Mouse (Mus musculus): ENCODE measurements around the gene St7.

St7 gene

DNA sequence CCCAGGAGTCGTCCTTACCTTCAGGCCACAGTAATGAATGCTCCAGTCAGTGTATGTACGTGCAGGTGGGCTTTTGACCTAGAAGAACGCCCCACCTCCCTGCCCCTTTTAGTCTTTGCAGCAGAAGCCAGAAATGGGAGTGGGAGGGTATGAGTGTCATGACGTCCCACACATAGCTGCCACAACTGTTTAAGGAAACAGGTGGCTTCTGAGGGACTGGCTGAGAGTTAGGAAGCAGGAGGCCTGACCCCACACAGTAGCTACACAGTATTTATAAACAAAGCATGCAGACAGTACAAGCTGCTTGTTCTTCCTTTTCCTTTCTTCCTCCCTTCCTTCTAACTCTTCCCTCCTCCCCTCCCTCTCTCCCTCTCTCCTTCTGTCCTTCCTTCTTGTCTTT is 135.6 kb downstream of the St7 start:
- no peak for DNase-seq

DNA sequence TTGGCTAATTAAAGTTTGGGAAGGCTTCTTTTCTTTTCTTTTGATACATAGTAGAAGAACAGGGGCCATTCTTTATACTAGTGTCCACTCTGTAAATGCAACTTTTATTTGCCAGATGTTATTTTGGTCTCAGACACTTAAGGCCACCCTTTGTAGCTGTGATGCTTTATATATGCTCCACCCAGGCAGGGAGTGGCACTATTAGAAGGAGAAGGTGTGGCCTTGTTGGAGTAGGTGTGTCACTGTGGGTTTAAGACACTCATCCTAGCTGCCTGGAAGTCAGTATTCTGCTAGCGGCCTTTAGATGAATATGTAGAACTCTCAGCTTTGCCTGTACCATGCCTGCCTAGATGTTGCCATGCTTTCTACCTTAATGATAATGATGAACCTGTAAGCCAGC is 137.2 kb downstream of the St7 start:
- DNase-seq = no peak

DNA sequence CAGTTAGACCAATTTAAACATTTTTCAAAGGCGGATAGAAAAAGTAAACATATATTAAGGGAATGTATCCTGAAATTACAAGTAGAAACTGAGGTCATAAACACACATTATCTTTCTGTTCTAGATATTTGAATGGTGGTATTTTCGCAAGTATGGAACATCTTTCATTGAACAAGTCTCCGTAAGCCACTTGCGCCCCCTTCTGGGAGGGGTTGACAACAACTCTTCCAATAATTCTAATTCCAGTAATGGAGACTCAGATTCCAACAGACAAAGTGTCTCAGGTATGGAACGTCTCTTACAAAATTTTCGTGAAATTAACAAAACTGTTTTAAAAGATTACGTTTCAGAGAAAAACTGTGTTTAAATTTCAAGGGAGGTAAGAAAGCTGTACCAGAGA is 141.8 kb downstream of the St7 start:
- no peak for DNase-seq

DNA sequence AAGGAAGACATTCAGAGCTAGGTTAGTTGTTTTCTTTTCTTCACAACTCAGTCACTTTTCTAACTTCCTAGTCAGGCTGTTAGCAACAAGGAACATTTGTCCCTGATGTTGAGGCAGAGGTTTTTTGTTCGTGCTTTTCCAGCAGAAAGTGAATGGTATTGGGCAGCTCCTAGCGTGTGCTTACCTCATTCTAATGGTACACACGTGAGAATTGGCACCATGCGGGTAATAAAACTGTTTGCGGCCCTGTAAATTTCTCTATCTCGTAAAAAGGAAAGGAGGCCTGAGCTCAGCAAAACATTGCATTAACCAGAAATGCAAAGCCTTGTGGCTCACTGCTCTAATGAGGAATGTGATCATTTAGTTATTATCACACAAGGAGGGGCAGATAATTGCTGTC is 143.0 kb downstream of the St7 start:
- no peak for DNase-seq

DNA sequence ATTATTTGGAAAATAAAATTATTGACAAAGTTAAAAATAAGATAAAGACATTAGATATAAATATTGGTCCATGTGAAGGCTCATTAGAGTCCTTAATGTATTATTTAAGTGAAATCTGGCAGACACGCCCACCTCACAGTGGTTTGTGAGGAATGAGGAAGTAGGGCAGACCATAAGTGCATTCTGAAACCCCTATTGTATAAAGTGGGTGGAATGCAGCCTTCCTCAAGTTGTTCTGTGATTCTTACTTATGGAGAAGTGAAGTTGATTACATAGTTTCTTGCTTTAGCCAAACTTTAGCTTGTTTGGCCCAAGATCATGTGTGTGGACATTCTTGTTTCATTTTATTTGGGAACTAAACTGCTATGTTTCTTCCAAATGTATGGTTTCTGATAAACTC is 144.9 kb downstream of the St7 start:
- DNase-seq = no peak

DNA sequence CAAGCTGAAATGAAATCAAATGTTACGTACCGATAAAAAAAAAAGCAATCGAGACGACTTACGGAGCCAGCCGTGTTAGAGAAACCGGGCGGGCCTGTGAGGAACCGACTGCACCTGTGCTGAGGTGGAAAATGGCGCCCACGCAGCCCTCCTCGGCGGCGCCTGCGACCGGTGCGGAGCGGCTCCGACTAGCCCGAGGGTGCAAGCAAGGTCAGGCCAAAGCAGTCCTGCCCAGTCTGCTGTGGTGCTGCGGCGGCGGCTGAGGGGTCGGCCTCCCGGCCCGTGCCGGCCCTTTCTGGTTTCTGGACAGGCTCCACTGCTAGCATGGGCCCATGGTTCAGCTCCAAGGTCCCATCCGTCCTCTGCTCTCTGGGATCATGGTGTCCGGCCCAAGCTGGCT is 147.7 kb downstream of the St7 start:
- no peak for DNase-seq

DNA sequence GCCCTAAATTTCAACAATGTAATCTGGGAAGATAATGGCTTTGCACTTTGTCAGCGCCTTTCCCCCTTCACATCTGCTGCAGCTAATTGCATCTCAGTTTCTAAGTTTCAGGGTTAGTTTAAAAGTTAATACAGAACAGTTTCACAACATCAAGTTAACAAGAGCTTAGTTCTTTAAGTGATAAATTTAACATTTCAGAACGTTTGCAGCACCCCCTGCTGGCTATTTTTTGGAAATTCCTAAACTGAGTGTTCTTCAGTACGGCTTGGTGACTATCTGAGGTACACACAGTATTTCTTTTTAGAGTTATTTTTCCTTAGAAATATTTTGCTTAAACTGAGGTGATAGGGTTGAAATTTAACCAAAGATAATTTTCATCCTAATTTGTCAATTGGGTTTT is 150.0 kb downstream of the St7 start:
- no peak for DNase-seq

DNA sequence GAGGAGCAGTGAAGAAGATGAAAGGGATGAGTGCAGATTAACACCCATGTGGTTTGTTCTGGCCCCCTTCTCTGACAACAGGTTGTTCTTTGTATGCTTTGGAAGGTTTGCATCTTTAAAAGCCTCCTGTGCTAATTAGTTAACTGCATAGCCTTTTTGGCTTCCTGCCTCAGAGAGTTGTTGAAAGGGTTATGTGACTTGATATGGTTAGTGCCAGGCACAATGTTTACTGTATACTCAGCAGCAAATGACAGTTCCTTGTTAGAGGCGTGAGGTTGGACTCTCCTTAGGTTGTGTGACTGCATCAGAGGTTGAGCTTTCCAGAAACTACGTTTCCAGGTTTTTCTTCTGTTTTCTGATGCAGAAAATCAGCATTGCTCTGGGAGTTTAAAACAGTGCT is 158.6 kb downstream of the St7 start:
- no peak for DNase-seq

DNA sequence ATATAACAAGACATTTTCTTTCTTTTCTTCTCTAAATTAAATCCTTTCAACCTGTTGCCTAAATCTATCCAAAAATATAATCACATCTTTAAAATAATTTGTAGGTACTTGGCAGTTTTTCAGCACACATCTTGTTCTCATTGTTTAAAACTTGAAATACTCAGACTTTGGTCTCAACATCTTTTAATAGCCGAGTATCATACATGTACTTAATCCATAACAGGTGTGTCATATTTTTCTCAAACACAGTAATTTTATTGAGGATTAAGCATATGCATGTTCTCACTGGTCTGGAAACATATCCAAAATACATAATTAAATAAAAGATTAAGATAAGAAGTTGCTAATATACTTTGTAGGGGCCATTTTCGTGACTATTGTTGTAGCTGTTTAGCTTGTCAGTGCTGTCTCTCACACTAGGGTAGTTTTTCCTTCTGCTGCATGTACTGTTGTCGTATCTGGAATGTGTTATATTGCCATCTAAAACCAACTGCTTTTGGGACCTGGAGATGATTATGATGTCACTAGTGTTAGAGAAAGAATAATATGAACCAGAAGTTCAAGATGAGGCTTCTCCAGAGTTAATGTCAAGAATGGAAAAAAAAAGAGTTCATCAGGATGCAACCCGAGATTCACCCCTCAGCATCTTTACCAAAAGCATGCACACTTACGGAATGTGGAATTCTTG is 161.0 kb downstream of the St7 start:
- DNase-seq = no peak

DNA sequence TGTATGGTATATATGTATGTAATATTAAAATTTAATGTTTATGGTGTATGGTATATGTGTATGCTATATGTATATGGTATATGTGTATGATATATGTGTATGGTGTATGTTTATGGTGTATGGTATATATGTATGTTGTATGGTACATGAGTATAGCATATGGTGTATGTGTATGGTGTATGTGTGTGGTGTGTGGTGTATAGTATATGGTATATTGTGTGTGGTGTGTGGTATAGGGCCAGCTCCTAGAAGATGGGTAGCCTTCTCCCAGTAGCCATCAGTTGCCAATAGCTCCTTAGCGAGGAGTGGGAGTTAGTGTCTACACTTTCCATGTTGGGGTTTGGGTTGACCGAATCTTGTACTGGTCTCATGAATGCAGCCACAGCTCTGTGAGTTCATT is 162.9 kb downstream of the St7 start:
- no peak for DNase-seq

DNA sequence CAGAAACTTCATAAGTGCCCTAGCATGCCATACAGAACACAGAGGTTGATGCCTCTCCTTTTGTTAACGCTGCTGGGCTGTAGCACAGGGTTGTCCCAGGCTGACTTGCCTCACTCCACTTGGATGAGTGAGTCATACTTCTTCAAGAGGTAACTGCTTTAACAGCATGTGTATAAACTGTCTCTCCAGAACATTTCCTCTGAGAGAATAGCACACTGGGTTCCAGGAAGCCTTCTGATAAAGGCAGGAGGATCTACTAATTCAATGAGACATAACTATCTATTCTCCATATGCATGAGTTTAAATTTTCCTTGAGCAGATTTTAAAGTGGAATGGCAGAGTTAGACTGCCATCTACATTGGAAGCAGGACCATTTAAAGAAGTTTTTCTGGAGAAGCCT is 166.8 kb downstream of the St7 start:
- no peak for DNase-seq

DNA sequence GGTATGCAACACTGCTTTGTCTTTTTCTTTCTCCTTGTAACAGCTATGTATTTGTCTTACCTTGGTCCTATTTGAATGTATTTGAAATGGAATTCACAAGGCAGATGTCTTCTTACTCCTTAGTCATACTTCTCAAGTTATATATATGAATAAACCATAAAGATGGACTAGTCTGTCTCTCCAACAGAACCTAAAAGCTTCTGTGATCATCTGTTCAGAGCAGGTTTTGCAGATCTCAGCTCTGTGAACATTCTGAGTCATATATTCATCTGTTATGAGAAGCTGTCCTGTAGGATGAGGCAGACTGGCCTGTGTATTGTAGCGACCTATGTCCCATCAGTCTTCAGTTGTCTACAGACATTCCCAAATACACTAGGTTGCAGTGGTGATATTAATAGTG is 167.7 kb downstream of the St7 start:
- no peak for DNase-seq

DNA sequence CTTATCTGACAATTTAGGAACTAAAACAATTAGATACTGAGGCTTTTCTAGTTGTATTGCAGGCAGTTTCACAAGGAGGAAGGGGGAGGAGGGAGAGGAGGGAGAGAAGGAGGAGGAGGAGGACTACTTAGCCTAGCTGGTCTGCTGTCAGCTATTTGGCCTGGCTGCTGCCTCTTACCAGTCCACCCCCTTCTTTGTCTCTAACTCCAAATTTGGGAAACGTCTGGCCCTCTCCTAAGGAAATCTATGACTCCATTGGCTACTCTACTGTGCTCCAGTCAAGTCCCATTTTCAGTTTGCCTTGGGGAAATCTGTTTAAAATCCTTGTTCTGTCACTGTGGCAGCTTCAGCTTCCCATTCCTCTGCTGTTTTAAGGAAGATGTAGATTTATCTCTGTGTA is 175.1 kb downstream of the St7 start:
- DNase-seq = peak; percentile 90

DNA sequence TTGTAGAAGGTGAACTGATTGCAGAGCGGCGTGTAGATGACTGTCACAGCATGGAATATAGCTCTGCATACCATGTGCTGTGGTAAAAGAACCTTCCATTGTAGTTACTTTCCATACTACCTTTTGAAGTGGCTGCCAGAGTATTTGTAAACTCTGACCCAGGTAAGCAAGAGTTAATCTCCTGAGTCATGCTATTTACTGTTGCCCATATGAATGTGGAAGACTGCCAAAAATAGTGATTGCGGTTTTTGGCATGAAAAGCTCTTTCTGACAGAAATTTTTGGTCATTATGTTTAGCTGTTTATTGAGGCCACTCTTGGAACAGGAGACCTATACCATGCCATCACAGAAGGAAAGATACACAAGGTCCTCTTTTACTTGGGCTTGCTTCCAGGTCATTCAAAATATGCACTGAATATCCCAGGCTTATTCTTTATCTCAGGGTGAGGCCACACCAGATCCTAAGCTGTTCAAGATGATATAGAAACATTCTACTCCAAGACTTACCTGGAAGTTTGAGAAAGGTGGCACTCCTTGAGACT is 179.2 kb downstream of the St7 start:
- DNase-seq = no peak

DNA sequence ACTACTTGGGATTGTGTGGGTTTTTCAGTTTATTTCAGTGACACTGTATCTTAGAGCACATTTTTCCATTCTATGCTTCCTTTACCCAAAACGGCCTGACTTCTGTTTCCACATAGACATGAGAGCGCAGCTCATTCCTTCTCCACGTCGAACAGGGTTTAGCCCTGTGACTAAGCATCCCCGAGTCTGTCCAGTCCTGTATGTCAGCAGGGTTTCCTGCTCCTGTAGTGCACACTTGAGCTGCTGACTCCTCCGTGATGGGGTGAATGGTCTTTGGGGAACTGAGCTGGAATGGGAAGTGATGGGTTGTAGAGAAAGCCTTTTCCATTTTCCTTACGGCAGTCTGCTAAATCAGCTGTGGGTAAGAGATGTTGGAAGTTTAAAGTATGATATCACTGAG is 182.9 kb downstream of the St7 start:
- DNase-seq = no peak

DNA sequence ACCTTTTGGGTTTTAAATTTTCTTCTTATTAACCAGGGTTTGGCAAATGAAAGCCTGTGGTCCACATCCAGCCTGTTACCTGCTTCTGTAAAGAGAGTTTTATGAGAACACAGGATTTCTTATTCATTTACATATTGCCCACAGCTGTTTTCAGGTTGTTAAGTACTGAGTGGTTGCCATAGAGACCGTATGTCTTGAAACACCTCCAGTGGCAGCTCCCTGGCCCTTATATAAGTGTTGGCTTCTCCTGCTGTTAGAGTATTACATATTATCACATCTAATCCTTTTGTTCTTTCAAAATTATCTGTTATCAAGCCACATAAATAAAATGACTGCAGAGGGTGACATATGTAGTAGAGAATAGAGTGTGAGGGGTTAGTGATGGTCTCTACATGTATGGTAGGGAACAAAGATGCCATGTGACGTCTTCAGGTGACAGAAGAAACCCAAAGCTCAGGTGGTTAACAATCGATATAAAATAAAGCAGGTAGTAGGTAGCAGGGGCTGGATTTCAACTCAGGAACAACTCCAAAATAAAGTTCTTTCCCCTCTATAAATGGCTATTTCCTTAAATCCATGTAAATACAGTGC is 183.4 kb downstream of the St7 start:
- DNase-seq = no peak

DNA sequence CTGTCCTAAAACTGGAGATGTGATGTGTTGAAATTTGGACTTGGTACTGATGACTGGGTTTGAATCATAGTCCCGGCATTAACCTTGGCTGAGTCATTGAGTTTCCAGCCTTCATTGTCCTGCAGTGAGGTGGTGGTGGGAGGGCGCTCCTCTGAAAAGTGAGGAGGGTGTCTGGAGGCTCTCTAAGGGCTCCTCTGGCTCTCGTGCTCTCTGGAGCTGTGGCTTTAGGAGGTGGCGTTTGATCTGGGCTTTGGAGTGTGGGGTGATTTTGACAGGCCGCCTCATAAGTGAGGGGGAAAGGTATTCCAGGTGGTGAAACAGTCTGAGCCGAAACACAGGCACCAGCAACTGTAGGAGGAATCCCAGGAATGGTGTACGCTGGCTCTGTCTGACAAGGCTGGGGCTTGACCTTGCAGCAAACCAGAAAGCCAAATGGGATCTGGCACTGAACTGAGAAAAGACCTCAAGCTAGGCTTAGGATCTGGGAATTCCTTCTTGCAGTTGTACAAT is 184.0 kb downstream of the St7 start:
- no peak for DNase-seq

DNA sequence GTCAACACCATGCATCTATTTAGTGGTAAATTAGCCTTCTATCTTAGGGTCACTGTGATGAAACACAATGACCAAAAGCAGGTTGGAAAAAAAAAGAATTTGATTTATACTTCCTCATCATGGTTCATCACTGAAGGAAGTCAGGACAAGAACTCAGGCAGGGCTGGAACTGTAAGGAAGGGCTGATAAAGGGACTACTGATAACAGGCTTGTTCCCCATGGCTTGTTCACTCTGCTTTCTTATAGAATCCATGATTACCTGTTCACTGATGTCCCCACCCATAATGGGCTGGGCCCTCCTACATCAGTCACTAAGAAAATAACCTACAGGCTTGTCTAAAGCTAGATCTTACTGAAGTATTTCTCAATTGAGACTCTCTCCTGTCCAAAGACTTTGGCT is 190.2 kb downstream of the St7 start:
- DNase-seq = no peak

DNA sequence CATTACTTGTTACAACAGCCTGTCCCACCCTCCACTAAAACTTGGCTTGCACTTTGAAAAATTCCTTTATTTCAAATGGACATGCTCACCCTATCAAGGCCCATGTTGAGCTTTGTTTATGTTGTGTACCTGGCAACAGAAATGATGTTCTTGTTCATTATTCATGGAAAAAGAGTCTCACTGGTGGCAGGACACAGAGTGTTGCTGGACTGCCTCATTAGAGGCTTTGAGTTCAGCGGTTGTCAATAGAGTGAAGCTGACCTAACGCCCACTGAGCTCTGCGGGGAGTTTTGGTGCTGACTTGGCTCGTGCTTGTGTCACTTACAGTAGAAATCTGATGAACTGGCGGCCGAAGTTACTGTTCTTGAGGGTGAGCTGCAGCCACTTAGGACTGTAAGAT is 195.0 kb downstream of the St7 start:
- no peak for DNase-seq

DNA sequence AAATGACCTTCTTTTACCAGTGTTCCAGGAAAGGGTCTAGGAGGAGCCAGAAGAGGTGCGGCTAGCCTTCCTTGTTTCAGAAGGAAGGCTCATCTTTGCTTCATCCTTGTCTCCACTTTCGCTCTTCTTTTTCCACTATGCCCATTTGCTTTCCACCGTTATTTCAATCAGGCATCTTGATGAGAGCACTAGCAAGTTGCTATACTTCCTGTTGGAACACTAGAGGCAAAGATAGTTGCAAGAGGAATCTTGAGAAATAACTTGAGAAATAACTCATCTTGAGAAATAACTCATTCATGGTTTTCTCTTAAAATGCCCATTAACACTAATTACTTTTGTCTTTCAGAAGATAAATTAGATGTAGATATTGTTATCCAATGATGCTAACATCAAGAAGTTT is 202.8 kb downstream of the St7 start:
- no peak for DNase-seq

DNA sequence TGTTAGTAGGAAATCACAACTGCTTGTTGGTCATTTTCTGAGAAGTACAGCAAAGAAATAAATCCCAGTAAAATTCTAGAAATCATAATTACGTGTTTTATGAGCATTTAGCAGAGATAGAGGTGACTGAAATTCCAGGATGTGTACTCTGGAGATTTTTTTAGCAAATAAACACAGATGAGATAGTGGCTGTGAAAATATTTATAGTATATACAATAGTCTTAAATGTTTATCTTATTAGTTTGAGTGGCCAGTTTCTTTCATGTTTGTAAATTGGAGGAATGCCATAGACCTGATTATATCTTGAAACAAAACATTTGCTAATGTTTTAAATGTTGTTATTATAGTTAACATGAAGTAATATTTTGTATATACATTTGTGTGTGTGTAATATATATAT is 205.8 kb downstream of the St7 start:
- DNase-seq = no peak

DNA sequence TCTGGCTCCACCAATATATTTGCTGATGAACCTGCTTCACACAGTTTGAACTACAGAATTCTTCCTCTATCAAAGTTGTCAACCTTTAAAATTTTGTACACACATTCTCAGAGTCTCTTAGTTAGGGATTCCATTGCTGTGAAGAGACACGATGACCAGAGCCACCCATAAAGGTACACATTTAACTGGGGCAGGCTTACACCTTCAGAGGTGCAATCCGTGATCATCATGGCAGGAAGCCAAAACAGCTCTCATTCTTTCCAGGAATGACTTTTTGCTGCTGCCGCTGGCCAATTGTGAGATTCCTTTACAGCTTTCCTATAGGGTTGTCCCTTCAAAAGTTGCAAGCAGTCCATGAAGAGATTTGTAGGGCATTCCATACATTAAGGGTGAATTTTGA is 210.6 kb downstream of the St7 start:
- no peak for DNase-seq

DNA sequence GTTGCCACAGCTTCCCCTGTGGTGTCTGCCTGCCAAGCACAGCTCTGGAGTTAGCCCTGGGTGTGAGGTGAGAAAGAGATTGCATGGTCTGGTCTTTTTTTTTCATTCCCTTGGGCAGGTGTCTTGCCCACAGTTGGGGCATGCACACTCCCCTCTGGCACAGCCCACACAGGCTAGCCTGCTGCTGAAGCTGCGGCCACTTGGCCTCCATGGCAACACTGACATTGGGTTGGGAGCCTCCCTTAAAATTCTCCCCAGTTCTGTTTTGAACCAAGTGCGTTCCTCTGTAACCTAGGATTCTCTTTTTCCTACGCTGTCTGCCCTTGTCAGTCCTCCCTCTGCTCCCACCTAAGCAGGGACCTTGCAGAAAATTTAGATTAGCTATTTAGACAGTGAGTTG is 213.0 kb downstream of the St7 start:
- DNase-seq = no peak

DNA sequence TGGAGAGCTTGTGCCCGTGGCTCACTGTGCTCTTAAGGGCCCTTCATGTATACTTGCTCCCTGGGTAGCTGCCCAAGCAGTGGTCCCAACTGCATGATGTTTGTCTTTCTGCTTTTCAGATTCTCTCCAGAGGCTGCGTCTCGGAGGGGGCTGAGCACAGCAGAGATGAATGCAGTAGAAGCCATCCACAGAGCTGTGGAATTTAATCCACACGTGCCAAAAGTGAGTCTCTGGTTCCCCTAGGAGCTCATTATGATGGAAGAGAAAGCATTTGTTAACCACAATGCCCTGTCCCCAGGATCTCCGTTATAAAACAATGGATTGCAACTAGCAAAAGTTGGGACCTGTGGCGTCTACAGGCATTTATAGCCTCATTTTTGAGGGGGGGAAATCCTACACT is 213.6 kb downstream of the St7 start:
- no peak for DNase-seq

DNA sequence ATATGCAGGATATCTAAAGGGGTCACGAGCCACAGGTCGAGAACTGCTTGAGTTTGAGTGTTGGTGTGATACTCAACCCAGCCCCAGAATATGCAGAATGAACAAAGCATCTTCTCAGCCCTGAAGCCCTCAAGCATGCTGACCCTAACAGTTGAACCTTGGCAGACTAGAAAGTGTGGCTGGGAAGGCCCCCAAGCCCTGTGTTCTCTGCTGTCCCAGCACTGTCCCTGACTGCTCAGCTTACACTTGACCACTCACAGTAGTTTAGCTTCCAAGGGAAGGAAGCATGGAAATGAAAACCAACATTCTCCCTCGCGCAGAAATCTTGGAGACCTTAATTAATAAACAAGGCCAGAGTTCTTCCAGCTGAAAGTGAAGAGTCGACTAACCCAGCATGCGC is 219.6 kb downstream of the St7 start:
- no peak for DNase-seq
